Mouse (Mus musculus) spleen, adult 2 months (tissue): ENCODE results near the gene Icos.

Source experiments
- CTCF ChIP-seq: fragments of 200-500 bp; IDR thresholded peaks from 2 replicates; pipeline ENCODE4 v1.5.1; 2011; ENCODE audit warnings: mild to moderate bottlenecking, inconsistent platforms; ENCODE audit not compliant: insufficient read depth, insufficient read length, insufficient replicate concordance; ENCODE audit errors: extremely low read depth
- POLR2A ChIP-seq: fragments of 200-500 bp; IDR thresholded peaks from 2 replicates; pipeline ENCODE4 v1.6.1; 2011; ENCODE audit warnings: low read depth, low read length, inconsistent platforms

- TF ChIP-seq CTCF (no peak), POLR2A (no peak)
Measured at GRCm38 (mm10) chr1:61035270-61035669, 57.5 kb downstream of the Icos start.
